Comparison of ENCODE assay signal across 24 mouse cellular contexts in the genomic region with DNA sequence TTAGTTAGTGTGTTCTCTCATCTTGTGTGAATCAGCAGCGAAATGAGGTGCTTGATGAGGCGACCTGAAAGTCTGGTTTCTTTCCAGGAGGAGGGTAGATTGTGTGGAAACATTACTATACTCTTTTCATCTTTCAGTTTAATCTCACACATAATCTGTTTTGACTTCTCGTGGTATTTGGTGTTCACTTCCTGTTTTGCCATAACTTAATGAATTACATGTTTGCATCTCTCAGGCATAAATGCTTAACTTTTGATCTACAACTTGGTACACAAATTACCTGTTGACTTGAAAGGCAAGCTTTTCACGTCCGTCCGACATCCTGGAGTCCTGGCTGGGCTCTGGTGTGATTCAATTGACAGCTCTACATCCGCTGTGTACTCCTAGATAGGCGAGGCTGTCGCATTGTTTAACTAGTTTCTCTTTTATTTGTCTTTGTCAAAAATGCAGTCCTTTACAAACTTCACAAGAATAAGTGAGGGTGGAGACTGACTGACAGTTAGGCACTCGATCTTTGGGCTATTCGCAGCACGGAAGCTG. TPM values are rescaled to one million over a fixed set of nuclear protein-coding genes. Genes with fewer than 3 reads are reported as not detected.
A peak's percentile ranks its signal among the peaks of the same experiment; 100 is the strongest.
DNase-seq lines count a peak whose midpoint lies in the region; ATAC-seq and TF ChIP-seq lines count a peak whose summit lies in the region.
"Had no signal": no experiment of that assay in that cellular context is flagged by ENCODE, and none has a peak within 500 bp of the region (broad histone marks: within the 10 kb centered on the region; RNA-seq: fewer than 3 reads in every experiment).

No protein-coding gene starts in this region.

- WGBS in liver, postnatal 0 days (ENCODE audit: insufficient replicate concordance), result 55% methylated on average over 12 of the region's 12 CpGs

- no peak for ATAC-seq in liver, postnatal 0 days
- ATAC-seq in CD4-positive, CD25-positive, alpha-beta regulatory T cell, adult 4 months, result peak; percentile 84
- ATAC-seq in activated CD4-positive, CD25-positive, alpha-beta regulatory T cell, adult 4 months, result peak; percentile 85
- no peak for ATAC-seq in erythroid progenitor cell, adult 5-6 weeks (replicated peaks; ENCODE audit: low FRiP score, poor library complexity, severe bottlenecking)
- ATAC-seq: forebrain, embryonic 15.5 days; hindbrain, postnatal 0 days; intestine, embryonic 16.5 days had no signal

- DNase-seq in liver, postnatal 0 days, result no peak
- no peak for DNase-seq in liver
- no peak for DNase-seq in gastrocnemius, adult 8-10 months (ENCODE audit: low spot score in 2 of 2)
- DNase-seq in left cerebral cortex, adult 8-10 months (ENCODE audit: low spot score in 2 of 2), result no peak
- DNase-seq: adrenal gland, adult 2 months; adrenal gland, postnatal 25 days; B cell, adult 2 months; cerebellum, adult 2 months; cerebellum, postnatal 14 days; embryo, embryonic 11 days; gastrocnemius, postnatal 10 days; heart, adult 18-20 months; heart, postnatal 14 days had no signal

- no peak overlapping the region for H3K4me3 ChIP-seq in liver, postnatal 0 days (ENCODE audit: low read depth, low read length)
- H3K4me3 ChIP-seq: embryonic facial prominence, embryonic 15.5 days; erythroblast, embryonic 14.5 days; forebrain, embryonic 15.5 days; heart, embryonic 15.5 days; hindbrain, embryonic 13.5 days had no signal

- H3K4me1 ChIP-seq in liver, postnatal 0 days (ENCODE audit: insufficient read depth), result no peaks in the 10 kb centered on the region
- H3K4me1 ChIP-seq: embryonic facial prominence, embryonic 15.5 days; forebrain, embryonic 15.5 days; heart, embryonic 15.5 days; hindbrain, embryonic 13.5 days had no signal

- H3K9ac ChIP-seq in liver, postnatal 0 days (replicated peaks), result no peak overlapping the region
- H3K9ac ChIP-seq: embryonic facial prominence, embryonic 15.5 days; forebrain, embryonic 15.5 days; heart, embryonic 15.5 days; hindbrain, embryonic 13.5 days had no signal

- H3K9me3 ChIP-seq in liver, postnatal 0 days (ENCODE audit: low read length), result no peaks in the 10 kb centered on the region
- H3K9me3 ChIP-seq: embryonic facial prominence, embryonic 15.5 days; forebrain, embryonic 15.5 days; heart, embryonic 15.5 days; hindbrain, embryonic 13.5 days had no signal

- no peak for TF ChIP-seq EP300 in liver, postnatal 0 days (IDR thresholded peaks at IDR 0.05; ENCODE audit: low read depth)

- H3K36me3 ChIP-seq in liver, postnatal 0 days (replicated peaks; ENCODE audit: insufficient read depth, low read length), result 0 out of 2 replicates have a peak, but pooled peaks cover 2% of the 10 kb centered on the region
- H3K36me3 ChIP-seq: forebrain, embryonic 15.5 days; hindbrain, embryonic 13.5 days had no signal

- peak overlapping the region; percentile 49 for H3K4me2 ChIP-seq in liver, postnatal 0 days (ENCODE audit: low read depth, low read length)
- H3K4me2 ChIP-seq: embryonic facial prominence, embryonic 15.5 days; forebrain, embryonic 15.5 days; heart, embryonic 11.5 days; heart, embryonic 15.5 days; hindbrain, embryonic 13.5 days had no signal

- no peak for TF ChIP-seq CTCF in liver, postnatal 0 days (IDR thresholded peaks at IDR 0.05; ENCODE audit: low read depth)

- no peak overlapping the region for H3K27ac ChIP-seq in liver, postnatal 0 days (ENCODE audit: low read depth)
- H3K27ac ChIP-seq: embryonic facial prominence, embryonic 15.5 days; forebrain, embryonic 15.5 days; heart, embryonic 15.5 days; hindbrain, embryonic 13.5 days; hindbrain, postnatal 0 days had no signal

- H3K27me3 ChIP-seq in liver, postnatal 0 days (ENCODE audit: insufficient read depth, low read length), result no peaks in the 10 kb centered on the region
- H3K27me3 ChIP-seq: embryonic facial prominence, embryonic 15.5 days; forebrain, embryonic 15.5 days; heart, embryonic 15.5 days; hindbrain, embryonic 13.5 days had no signal

RNA-seq across cellular contexts. Expression of a gene that starts 15.7 kb away (rescaled TPM):
- polyA plus RNA-seq in liver, postnatal 0 days (2015; fragmentation: Nextera tagmentation; extraction: Ambion mirVana), result 6.4 and 7.3 TPM in 2 replicates
- 1 to 10 TPM; 5.2 to 8.1 TPM for polyA plus RNA-seq in CD4-positive, CD25-positive, alpha-beta regulatory T cell, adult 4 months (2017; shearing (Covaris generic))
- polyA plus RNA-seq in activated CD4-positive, CD25-positive, alpha-beta regulatory T cell, adult 4 months (2017; shearing (Covaris generic)), result 10 to 100 TPM; 10.4 to 14.9 TPM
- total RNA-seq in erythroid progenitor cell, adult 5-6 weeks (2015; ENCODE audit: low replicate concordance), result 36.9 and 54.8 TPM in 2 replicates
- total RNA-seq in erythroid progenitor cell, adult 5-6 weeks (2017; ENCODE audit: low replicate concordance), result 40.1 and 45.6 TPM in 2 replicates
- not detected for total RNA-seq in gastrocnemius, adult 8-10 months (2022)
- total RNA-seq in left cerebral cortex, adult 8-10 months (2022), result 1 to 10 TPM in 2 of 4 experiments, under 1 TPM in 2; 0.80 to 1.1 (median 0.95) TPM

Comparison
In these comparisons a context has a peak if more than half of its experiments do, and no peak if none do; other contexts are left out.
1. ATAC-seq: peak in CD4-positive, CD25-positive, alpha-beta regulatory T cell, adult 4 months (single experiment) and activated CD4-positive, CD25-positive, alpha-beta regulatory T cell, adult 4 months (single experiment); none in liver, postnatal 0 days (single experiment) and erythroid progenitor cell, adult 5-6 weeks (single experiment).
2. RNA of a gene that starts 15.7 kb away (total RNA-seq): 36.9 to 54.8 TPM in erythroid progenitor cell, adult 5-6 weeks; 0.80 to 1.1 TPM in left cerebral cortex, adult 8-10 months and not detected in gastrocnemius, adult 8-10 months; every median in the first group is over 10 times any median in the second.